Mouse (Mus musculus) left cerebral cortex, postnatal 4 days (tissue): Measurements from ENCODE around the gene Fzd2. TPM values are rescaled to one million over a fixed set of nuclear protein-coding genes. Genes with fewer than 3 reads are reported as not detected.
"Not testable (repeated sequence)": the region's sequence is repeated elsewhere in the genome, so short reads cannot be mapped to it uniquely, and the experiment has no call there.

Source experiments
- DNase-seq: peaks from one replicate; pipeline ENCODE4 v3.0.0-alpha.2; 2022
- intact Hi-C: fragments of 180-260 bp; cut with DNase I; formaldehyde crosslinking; loops from one replicate; pipeline ENCODE4 v1.15.1; 2025
- total RNA-seq, 2 experiments: library from RNA; stranded (reverse); gene quantifications; 2 replicates each; pipeline ENCODE4 v1.2.3; 2021

The Fzd2 gene
- 1 to 10 TPM; 6.8 to 7.4 TPM for total RNA-seq

DNA sequence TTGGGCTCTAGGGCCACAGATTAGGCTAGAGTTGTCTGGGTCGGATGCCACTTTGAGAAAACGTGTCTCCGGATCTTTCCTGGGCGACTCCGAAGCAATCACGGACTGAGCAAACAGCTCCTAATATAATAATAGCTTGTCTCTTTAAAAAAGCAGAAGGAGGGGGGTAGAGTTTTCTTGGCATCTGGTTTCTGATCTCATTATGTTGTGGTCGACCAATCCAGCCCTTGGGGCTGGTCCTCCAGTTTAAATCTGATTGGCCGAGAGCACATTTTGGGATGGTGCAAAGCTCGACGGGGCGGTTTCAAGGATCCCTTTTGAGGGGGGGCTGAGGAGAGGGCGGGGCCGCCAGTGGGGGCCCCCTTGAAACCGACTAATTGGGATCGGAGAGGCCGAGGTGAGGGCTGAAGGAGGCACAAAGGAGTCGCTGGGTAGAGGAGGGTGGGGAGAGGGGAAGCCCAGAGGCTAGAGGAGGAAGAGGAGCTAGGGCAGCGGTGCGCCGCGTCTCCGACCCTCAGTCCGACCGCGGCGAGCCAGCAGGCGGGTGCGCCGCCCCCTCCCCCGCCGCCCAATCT, at the start of gene Fzd2:
Gene Fzd2 (plus strand): TSS at position 387 of the 575 bp plus-strand sequence.
- intact Hi-C loops = no loop called here
- DNase-seq = peak; percentile 95

DNA sequence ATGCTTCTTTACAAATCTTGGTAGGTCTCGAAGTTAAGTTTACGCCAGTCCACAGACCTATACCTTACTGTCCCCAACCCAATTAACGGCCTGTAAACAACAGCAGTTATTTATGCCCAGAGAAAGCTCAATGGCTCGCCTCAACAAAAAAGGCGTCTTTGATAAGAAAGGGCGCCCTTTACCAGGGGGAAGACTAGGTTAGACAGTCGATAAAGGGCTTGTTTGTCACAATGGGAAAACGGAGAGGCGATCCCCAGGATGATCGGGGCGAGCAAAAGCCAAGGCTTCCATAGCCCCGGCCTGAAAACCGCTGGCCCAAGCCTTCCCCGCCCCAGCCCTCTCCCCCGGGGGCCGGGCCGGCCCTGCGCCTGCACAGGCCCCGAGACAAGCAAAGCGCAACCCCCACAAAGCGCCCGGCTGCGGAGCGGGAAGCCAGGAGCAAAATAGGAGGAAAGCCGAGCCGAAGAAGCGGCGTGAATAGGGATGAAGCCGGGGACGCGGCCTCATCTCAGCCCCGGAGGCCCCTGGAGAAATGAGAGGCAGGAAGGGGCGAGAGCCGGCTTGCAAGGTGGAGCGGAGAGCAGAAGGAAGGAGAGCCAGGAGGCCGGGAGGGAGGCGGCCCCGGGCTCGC, 48.7 kb upstream of the Fzd2 start:
- peak; percentile 55 for DNase-seq
- intact Hi-C loops = no loop called here

DNA sequence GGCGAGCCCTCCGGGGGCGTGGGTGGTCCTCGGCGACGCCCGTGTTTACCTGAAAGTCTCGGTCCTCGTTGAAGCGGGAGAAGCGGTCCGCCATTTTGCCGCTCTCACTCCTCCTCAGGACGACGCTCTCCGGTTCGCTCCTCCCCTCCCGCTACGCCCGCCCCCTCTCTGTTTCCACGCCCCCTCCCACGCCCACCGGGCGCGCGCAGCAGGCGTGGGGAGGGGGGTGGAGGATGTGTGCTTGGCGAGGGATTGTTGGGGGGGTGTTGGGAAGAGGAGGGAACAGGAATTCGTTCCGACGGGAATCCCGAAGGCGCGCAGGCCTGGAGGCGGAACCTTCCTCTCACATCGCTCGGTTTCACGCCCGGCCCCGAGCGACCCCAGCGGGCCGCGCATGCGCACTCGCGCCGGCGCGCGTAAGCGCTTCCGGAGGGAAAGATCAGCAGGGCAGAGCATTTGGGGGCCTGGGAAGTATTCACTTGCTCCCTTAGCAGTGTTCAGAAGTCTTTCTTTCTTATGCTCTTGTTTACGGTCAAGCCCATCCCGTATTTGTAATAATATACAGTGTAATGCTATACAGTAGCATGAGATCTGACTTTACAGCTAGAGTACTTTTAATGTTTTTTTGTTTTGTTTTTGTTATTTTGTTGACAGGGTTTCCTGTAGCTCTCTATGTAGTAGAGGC, 48.0 kb upstream of the Fzd2 start, which contains the start of gene Gpatch8:
Gene Gpatch8 (minus strand): TSS at position 362 of the 685 bp plus-strand sequence.
- DNase-seq = peak; percentile 98
- intact Hi-C loops = no loop called here

DNA sequence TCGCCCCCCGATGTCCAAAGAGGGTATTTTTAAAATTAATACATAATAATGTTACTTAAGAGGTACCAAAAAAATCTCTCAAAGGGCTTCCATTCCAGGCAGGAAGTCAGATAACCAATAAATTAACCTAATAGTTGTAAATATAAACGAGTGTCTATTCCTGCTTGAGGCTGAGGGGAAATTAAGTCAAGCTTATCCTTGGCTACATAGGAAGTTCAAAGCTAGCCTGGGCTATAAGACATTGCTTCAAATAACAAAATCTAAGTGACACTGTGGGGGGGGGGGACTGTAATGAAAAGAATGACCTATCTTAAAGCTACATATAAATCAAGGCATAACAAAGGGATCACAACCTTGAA, 47.5 kb upstream of the Fzd2 start:
- intact Hi-C loops = no loop called here
- DNase-seq = no peak

DNA sequence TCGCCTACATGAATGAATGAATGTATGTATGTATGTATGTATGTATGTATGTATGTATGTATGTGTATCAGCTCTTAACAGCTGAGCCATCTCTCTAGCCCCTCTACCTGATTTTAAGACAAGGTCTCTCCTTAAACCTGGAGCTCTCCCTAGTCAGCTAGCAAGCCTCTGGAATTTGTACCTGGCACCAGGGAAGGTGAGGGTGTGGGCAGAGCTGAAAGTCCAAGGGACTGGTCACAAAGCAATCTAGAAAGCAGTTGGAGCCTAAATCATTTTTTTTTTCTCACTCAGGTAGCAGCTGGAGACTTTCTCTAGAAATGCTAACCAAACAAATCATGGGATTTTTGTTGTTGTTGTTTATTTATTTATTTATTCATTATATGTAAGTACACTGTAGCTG, 46.8 kb upstream of the Fzd2 start:
- intact Hi-C loops = no loop called here

DNA sequence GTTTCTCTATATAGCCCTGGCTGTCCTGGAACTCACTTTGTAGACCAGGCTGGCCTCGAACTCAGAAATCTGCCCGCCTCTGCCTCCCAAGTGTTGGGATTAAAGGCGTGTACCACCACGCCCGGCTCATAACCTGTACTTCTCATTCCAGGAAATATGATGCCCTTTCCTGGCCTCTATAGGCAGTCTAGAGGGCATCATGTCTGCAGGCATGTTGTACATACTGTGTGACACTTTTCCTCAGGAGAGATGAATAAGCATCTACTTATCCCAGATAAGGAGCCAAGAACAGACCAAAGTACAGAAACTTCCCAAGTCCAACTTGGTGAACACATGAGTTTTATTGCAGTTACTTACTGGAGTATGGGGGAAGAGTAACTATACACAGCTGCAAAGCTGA, 45.5 kb upstream of the Fzd2 start:
- no peak for DNase-seq
- intact Hi-C loops = no loop called here

More for the DNA sequence above, 46.8 kb upstream of the Fzd2 start:
- no peak for DNase-seq

DNA sequence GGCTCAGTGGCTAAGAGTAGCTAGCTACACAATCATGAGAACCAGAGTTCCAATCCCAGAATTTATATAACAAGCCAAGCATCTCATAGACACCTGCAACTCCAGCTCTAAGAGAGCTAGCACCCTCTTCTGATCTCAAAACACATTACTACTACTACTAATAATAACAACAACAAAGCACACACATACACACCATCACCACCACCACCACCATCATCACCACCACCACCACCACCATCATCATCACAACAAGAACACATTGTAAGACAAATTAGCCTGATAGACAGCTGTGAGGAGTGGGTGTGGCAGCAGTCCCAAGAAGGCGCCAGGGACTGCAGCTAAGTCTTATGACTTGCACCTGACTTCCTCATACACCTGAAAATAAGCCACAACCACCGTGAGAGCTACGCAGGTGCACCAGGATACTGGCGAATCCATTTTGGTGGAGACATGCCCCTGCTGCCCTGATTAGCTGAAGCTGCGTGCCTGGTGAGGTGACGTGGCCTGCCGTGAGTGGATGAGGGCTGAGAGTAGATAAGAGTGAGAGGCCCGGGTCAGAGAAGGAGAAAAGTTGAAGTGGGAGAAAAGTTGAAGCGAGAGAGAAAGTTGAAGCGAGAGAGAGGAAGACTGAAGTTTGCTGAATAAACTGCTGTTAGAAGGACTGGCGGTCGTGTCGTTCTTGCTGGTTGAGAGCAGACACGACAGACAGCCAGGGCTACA, 39.1 kb upstream of the Fzd2 start:
- DNase-seq, intact Hi-C loops: not testable (repeated sequence)

DNA sequence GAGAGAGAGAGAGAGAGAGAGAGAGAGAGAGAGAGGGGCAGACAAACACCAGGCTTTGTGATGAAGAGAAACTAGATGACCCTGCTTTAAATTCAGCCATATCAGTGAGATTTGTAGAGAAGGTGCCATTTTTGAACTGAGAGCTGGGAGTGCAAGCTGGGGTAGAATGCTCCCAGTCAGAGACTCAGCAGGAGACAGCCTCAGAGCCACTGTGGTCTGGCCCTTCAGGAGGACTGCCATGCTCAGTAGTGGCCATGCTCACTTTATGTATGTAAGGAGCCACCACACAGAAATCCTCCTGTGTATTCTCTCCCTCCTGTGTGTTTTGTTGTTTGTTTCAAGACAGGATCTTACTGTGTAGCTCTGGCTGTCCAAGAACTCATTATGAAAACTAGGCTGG, 38.5 kb upstream of the Fzd2 start:
- DNase-seq = no peak
- intact Hi-C loops = no loop called here

DNA sequence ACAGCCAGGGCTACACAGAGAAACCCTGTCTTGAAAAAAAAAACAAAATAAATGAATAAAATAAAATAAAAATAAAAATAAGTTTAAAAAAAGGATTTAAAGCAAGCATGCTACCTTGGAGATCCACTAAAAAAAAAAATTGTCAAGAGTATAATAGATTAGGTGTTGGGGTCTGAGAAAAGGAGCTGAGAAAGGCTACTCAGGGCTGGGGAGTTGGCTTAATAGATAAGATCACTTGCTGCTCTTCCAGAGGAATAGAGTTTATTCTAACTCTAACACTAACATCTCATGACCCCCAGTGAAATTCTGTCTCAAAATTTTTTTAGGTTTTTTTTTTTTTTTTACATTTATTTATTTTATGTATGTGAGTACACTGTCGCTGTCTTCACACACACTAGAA, 37.9 kb upstream of the Fzd2 start:
- intact Hi-C loops = no loop called here
- no peak for DNase-seq

DNA sequence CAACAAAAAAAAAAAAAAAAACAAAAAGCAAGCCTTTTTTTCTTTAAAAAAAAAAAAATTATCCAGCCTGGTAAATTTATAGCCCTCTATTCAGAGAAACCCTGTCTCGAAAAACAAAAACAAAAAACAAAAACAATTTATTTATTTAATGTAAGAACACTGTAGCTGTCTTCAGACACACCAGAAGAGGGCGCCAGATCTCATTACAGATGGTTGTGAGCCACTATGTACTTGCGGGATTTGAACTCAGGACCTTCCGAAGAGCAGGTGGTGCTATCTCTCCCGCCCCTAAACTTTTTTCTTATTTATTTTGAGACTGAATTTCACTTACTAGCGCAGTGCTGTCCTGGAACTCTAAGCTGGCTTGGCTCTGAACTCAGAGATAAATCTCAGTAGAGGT, 37.0 kb upstream of the Fzd2 start:
- intact Hi-C loops = no loop called here
- DNase-seq = no peak

DNA sequence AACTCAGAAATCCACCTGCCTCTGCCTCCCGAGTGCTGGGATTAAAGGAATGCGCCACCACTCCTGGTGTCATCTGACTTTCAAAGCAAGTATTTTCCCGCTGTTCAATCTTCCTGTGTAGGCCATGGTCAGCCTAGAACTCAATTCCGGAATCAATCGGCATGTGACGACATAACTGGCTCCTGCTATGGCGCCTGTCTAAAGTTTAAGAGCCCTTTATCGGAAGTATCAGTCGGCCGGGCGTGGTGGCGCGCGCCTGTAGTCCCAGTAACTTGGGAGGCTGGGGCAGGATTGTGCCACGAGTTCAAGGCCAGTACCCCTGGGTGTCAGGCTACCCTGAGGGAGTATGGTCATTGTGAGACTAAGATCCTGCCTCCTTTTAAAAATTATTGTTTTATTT, 36.5 kb upstream of the Fzd2 start:
- DNase-seq = no peak
- intact Hi-C loops = no loop called here

DNA sequence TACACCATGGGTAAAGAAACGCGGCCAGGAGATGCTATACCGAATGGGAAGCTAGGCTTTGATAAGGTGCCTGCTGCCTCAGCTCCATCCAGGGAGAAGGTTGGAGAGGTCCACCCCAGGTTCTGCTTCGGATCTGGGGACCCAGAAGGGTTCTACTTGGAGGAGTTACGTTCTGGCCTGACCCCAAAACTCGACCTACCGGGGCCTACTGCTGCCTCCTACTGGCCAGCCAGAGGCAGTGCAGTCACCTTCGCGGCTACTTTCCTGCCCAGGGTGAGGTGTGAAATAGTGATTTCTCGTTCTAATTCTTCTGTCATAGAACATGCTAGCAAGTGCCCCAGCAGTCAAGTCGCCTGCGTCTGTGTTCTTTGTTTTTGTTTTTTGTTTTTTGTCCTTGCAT, 36.0 kb upstream of the Fzd2 start:
- intact Hi-C loops = no loop called here
- no peak for DNase-seq

DNA sequence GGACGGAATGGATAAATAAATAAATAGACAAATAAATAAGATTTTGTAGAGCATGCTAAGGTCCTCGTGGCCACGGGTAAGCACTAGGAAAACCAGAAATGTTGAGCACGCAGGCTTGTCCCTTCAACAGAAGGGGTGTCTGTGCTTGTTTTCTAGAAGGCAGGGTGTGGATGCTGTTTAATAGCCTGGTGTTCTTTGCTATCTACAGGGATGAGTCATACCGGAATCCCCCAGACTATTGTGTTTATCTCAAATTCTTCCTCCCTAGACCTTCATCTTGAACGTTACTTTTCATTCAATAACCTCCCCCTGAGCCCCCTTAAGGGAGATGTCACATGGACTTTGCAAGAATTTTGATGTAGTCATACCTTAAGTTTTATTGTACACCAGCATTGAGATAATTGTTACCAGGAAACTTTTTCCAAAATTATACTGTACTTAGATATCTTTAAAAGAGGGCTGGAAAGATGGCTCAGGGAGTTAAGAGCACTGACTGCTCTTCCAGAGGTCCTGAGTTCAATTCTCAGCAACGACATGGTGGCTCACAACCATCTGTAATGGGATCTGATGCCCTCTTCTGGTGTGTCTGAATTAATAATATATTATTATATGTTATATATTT, 35.3 kb upstream of the Fzd2 start:
- intact Hi-C loops = no loop called here
- DNase-seq = no peak

DNA sequence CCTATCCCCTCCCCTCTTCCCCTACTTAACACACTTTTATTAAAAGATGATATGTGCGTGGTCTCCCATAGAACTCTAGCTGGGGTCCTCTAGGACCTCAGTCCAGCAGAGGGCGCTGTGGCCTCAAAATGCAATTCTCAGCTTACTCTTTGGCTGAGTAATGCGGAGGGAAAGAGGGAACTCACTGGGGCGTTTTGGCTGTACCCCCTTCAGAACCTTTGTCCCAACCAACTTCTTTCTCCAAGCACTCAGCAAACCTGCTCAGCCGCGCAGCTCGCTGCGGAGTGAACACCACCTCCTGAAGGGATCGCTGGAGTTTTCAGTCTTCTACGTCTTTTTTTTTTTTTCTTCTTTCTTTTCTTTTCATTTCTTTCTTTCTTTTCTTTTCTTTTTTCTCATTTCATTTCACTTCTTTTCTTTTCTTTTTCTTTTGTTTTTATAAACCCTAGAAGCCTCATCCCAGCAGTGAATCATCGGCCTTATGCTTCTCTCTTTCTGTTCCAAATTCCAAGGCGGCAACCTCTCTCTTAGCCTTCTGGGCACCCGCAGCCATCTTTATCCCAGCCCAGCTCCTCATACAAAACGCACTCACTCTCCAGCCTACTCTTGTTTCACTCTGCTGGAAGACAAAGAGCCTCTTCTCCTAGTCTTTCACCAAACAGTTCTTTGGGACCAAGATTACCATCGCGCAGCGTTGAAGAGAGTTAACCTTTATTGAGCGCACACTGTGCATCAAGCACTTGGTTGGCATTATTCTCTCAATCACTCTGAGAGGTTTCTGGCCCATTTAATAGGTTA, 31.1 kb upstream of the Fzd2 start:
- peak; percentile 92 for DNase-seq
- intact Hi-C loops = loop anchor here (2.0 kb wide), 1 partner anchor 78 kb away; no protein-coding TSS in a partner anchor

DNA sequence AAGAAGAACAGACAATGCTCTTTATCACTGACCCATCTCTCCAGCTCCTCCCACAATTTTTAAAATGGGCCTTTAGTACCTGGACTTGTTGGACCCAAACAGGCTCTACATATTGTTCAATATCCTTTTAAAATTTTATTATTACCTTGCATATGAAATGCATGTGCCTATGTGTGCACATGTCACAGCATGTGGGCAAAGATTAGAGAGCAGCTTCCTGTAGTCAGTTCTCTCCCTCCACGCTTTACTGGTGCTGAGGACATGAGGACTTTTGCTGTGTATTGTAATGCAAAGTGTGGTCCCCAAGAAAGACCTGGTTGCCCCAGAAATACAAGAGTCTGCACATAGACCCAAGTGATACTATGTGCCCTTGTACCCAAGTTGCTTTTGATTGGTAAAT, 29.2 kb upstream of the Fzd2 start:
- no peak for DNase-seq
- intact Hi-C loops = no loop called here

DNA sequence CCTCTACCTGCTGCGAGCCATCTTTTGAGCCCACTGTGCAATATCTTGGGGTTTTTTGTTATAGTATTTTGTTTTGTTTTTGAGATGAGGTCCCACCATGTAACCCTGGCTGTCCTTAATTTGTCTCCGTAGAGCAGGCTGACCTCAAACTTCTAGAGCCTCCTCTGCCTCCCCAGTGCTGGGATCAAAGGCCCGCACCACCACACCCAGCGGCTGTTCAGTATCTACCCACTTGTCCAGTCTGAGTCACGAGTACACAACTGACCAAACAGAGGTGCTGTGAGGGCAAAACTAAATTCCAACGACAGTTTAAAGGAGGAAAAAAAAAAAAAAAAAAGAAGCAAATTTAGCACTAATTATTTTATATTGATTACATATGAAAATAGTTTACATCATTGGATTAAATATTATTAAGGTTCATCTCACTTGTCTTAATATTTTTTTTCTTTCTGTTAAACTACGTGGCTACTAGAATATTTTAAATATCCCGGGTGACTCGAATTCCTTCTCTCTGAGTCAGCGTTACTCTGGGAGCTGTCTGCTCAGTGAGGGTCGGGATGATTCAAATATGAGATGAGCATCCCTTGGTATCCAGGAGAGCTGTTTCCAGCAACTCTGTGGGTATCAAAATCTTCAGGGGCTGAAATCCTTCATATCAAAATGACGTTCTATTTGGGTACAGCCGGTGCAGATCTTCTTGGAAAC, 28.0 kb upstream of the Fzd2 start:
- DNase-seq = no peak
- intact Hi-C loops = no loop called here

DNA sequence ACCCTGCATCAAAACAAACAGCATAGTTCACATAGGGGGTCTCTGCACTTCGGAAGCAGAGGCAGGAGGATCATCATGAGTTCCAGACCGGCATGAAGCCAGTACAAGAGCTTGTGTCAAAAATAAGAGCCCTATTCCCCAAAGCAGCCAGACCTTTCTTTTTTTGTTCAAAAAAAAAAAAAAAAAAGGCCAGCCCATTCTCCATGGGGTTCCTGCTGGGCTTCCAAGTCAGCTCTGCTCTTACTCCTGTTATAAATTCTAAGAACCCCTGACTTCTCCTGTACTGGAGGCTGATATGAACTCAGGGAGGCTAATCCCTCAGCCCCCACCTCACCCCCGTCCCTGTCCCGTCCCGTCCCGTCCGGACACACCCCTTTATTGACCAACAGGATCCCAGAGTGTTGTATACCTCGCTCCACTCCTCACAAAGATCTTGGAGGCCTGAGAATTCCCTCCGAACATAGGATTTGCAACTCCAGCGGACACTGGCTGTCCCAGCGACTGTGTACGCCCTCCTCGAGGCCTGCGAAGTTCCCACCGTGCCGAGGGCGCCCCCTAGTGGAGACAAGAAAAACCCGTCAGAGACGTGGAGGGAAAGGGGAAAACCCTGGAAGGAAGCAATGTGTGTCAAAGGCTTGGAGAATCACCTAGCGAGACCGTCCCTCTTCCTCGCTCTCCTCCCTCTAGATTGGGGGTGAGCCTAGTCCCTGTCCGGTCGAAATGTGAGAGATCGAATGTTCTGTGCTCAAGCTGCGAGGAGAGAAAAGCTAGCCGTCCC, 25.7 kb upstream of the Fzd2 start:
- intact Hi-C loops = no loop called here
- DNase-seq = peak; percentile 76

DNA sequence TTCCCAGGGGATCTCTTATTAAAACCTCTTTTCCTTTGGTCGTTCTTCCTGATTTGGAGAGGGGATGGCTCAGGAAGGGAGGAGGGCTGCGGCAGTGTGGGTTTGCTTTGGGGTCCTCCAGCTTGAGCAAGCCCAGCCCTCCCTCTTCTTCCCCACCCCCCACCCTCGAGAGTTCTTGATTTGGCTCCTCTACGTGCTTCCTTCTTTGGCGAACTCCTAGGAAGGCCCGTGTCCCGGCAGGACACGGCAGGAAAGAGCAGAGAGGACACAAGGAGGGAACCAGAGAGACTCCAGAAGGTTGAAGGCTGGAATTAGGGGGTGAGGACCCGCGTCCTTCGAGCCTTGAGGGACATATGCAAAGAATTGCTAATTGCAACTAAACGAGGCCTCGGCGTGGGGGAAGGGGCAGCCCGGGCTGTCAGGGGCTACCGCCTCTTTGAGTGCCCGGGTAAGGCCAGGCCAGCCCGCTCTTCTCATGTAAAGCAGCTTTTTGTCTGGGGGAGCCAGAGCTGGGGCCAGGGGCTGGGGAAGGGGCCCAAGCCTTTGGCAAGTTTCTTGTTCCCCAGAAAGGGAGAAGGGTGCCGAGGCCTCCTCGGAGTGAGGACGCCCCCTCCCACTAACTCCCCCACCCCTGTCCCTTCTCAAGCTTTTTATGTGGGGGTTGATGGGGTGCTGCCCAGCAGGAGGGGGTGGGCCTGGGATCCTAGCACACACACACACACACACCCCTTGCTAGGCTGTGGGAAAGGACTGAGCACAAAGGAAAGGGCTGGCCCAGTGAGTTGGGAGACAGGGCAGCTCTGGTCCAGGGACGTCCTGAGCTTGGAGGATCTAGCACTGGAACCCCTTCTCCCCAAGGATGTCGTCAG, 24.8 kb upstream of the Fzd2 start, which contains the start of gene Gm11627:
Gene Gm11627 (minus strand): TSS at position 297 of the 869 bp plus-strand sequence.
- no peak for DNase-seq
- intact Hi-C loops = no loop called here
